Mouse (Mus musculus) heart, embryonic 15.5 days (tissue): ENCODE results near the gene Emx1. TPM values are rescaled to one million over a fixed set of nuclear protein-coding genes. Genes with fewer than 3 reads are reported as not detected.
"Not testable (repeated sequence)": the region's sequence is repeated elsewhere in the genome, so short reads cannot be mapped to it uniquely, and the experiment has no call there.

ENCODE experiments used
- ATAC-seq: fragments of 200-750 bp; cut with Nextera tagmentation; replicated peaks from 2 replicates; pipeline ENCODE4 v1.8.0; 2017; ENCODE audit warnings: low read depth, moderate TSS enrichment; ENCODE audit not compliant: insufficient number of reproducible peaks, insufficient read depth, low FRiP score
- H3K27ac ChIP-seq: fragments of 300-500 bp; sonication (generic); 2 replicates; pipeline ENCODE4 v1.5.1; 2015; ENCODE audit warnings: mild to moderate bottlenecking, inconsistent platforms
- H3K27me3 ChIP-seq: fragments of 300-500 bp; sonication (generic); 2 replicates; pipeline ENCODE4 v1.6.1; 2015; ENCODE audit warnings: inconsistent platforms
- H3K36me3 ChIP-seq: fragments of 300-500 bp; sonication (generic); 2 replicates; pipeline ENCODE4 v1.6.1; 2015; ENCODE audit warnings: mild to moderate bottlenecking, inconsistent platforms
- H3K4me1 ChIP-seq: fragments of 300-500 bp; sonication (generic); replicated peaks from 2 replicates; pipeline ENCODE4 v1.6.1; 2015; ENCODE audit warnings: inconsistent platforms
- H3K4me2 ChIP-seq: fragments of 300-500 bp; sonication (generic); 2 replicates; pipeline ENCODE4 v1.6.1; 2015; ENCODE audit warnings: inconsistent platforms, mild to moderate bottlenecking, moderate library complexity
- H3K4me3 ChIP-seq: fragments of 300-500 bp; sonication (generic); 2 replicates; pipeline ENCODE4 v1.5.1; 2015; ENCODE audit warnings: mild to moderate bottlenecking, inconsistent platforms
- H3K9ac ChIP-seq: fragments of 300-500 bp; sonication (generic); 2 replicates; pipeline ENCODE4 v1.6.1; 2015; ENCODE audit warnings: mild to moderate bottlenecking, inconsistent platforms
- H3K9me3 ChIP-seq: fragments of 300-500 bp; sonication (generic); replicated peaks from 2 replicates; pipeline ENCODE4 v1.6.1; 2016; ENCODE audit warnings: inconsistent platforms
- WGBS: fragments of 180-500 bp; shearing (Covaris S2); methylation state at CpG from one replicate; pipeline ENCODE4 v1.1.7; 2015; ENCODE audit warnings: mixed read lengths; 5-methylcytosine and 5-hydroxymethylcytosine counted together
- polyA plus RNA-seq: library from polyadenylated mRNA; unstranded; fragments of >200 nt; fragmentation: Nextera tagmentation; extraction: Ambion mirVana; gene quantifications from 2 replicates; pipeline ENCODE4 v1.2.1, GENCODE M21; 2015

Gene Emx1
- polyA plus RNA-seq, 1 experiment from 2014 or later, result not detected

GRCm38 (mm10) chr6:85159092-85159760 is 28.0 kb upstream of the Emx1 start:
- not testable (repeated sequence) for H3K27me3 ChIP-seq, H3K4me3 ChIP-seq, H3K4me1 ChIP-seq, H3K9ac ChIP-seq, H3K36me3 ChIP-seq, H3K4me2 ChIP-seq, H3K9me3 ChIP-seq, H3K27ac ChIP-seq
- WGBS, result 27% methylated on average over 6 of the region's 6 CpGs
- ATAC-seq, result peak; percentile 22; the same call in 1 of the 2 replicates

GRCm38 (mm10) chr6:85160201-85160923 is 26.9 kb upstream of the Emx1 start:
- Histone ChIP-seq H3K4me3 (no peak overlapping the region), H3K9ac (no peak overlapping the region), H3K27ac (no peak overlapping the region), H3K4me2 (no peak overlapping the region), H3K36me3 (no peaks in the 10 kb centered on the region), H3K27me3 (peaks cover 6% of the 10 kb centered on the region), H3K4me1 (no peaks in the 10 kb centered on the region), H3K9me3 (no peaks in the 10 kb centered on the region)
- no peak for ATAC-seq
- WGBS, result 43% methylated on average over 4 of the region's 4 CpGs

GRCm38 (mm10) chr6:85165440-85165921 is 21.8 kb upstream of the Emx1 start:
- no peak overlapping the region for H3K9ac ChIP-seq
- H3K4me1 ChIP-seq, result no peaks in the 10 kb centered on the region
- peaks cover 24% of the 10 kb centered on the region for H3K27me3 ChIP-seq
- H3K4me2 ChIP-seq, result no peak overlapping the region
- H3K4me3 ChIP-seq, result no peak overlapping the region
- 48% methylated on average over 11 of the region's 11 CpGs for WGBS
- no peaks in the 10 kb centered on the region for H3K36me3 ChIP-seq
- ATAC-seq, result no peak
- H3K9me3 ChIP-seq, result no peaks in the 10 kb centered on the region
- no peak overlapping the region for H3K27ac ChIP-seq

- ATAC-seq, result no peak
- Histone ChIP-seq H3K36me3 (no peaks in the 10 kb centered on the region), H3K4me3 (no peak overlapping the region), H3K27ac (no peak overlapping the region), H3K4me1 (no peaks in the 10 kb centered on the region), H3K9ac (no peak overlapping the region), H3K27me3 (peaks cover 27% of the 10 kb centered on the region), H3K9me3 (no peaks in the 10 kb centered on the region), H3K4me2 (no peak overlapping the region)
- 51% methylated on average over 3 of the region's 3 CpGs for WGBS
These were observed 7.7 kb upstream of the Emx1 start for GRCm38 (mm10) chr6:85179569-85179968.

DNA sequence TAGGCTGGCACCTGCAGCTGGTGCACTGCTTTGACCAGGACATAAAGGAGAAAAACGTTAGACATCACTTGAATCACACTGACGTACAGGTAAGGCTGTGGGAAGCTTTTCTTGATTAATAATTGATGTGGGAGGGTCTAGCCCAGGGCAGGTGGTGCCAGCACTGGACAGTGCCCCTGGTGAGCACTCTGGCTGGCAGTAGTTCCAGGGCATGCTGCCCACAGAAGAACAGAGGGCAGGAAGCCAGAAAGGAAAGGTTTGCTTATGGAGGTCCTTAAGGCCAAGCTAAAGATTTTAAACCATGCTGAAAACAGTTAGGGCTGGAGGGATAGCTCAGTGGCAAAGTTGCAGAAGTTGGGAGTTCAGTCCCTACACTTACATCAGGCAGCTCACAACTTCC is 7.2 kb upstream of the Emx1 start:
- Histone ChIP-seq H3K9me3 (no peaks in the 10 kb centered on the region), H3K4me2 (no peak overlapping the region), H3K4me3 (no peak overlapping the region), H3K9ac (no peak overlapping the region), H3K27ac (no peak overlapping the region), H3K4me1 (no peaks in the 10 kb centered on the region), H3K36me3 (no peaks in the 10 kb centered on the region), H3K27me3 (peaks cover 26% of the 10 kb centered on the region)
- ATAC-seq, result no peak
- 48% methylated on average over 2 of the region's 2 CpGs for WGBS

DNA sequence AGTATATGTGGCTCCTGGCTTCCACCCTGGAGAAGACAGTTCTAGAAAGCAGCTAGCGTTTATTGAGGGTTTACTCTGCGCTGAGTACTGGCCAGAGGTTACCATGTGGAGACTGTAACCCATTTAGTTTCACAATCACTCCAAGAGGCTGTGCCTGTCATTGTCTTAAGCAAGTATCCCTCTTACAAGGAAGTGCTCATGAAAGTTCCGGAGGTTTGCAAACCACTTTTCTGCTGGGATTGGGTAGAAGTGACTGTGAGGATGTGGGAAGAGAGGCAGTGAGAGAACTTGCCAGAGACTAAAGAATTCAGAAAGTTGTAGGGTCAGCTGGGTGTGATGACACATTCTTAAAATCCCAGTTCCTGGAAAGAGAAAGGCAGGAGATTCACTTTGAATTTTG is 3.3 kb upstream of the Emx1 start:
- H3K27me3 ChIP-seq, result peaks cover 60% of the 10 kb centered on the region
- H3K9ac ChIP-seq, result no peak overlapping the region
- H3K36me3 ChIP-seq, result no peaks in the 10 kb centered on the region
- ATAC-seq, result no peak
- peaks cover 26% of the 10 kb centered on the region for H3K4me1 ChIP-seq
- no peak overlapping the region for H3K4me2 ChIP-seq
- WGBS, result 55% methylated on average over 3 of the region's 3 CpGs
- H3K27ac ChIP-seq, result no peak overlapping the region
- no peak overlapping the region for H3K4me3 ChIP-seq
- no peaks in the 10 kb centered on the region for H3K9me3 ChIP-seq

DNA sequence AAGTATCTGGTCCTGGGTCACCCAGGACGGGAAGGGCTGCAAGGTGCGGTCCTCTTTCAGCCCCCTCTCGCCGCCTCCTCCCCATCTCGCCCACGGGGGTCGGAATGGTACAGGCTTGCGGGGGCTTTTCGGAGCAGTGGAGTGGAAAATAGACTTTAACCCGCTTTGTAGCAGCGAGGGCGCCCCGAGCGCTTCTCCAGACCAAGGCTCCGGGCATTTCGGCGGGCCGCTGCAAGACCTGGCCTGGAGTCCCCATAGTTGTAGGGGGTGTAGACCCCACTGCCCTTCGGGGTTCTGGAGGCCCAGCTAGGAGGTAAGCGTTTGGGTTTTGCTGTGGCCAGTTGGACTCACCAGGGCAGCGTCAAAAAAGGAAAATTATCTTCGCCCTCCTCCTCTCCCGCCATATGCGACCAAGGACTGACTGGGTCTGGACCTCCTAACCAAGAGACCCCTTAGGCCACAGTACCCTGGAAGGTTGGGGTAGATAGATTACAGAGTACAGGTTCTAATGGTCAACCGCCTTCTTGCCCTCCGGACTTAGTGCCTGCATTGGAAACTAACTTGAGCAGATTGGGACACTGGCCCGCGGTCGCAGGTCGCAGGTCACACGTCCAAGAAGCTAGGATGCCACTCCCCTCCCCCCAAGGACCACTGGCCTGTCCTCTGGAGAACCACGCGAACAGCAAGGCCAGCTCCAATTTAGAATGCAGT is 1.1 kb upstream of the Emx1 start:
- Histone ChIP-seq H3K9ac (no peak overlapping the region), H3K27me3 (peaks cover 81% of the 10 kb centered on the region), H3K4me1 (peaks cover 39% of the 10 kb centered on the region), H3K27ac (no peak overlapping the region), H3K36me3 (no peaks in the 10 kb centered on the region), H3K9me3 (no peaks in the 10 kb centered on the region), H3K4me3 (peak overlapping the region; percentile 18; the same call in 1 of the 2 replicates), H3K4me2 (peak overlapping the region; percentile 39)
- WGBS, result 4% methylated on average over 33 of the region's 33 CpGs
- ATAC-seq, result no peak

DNA sequence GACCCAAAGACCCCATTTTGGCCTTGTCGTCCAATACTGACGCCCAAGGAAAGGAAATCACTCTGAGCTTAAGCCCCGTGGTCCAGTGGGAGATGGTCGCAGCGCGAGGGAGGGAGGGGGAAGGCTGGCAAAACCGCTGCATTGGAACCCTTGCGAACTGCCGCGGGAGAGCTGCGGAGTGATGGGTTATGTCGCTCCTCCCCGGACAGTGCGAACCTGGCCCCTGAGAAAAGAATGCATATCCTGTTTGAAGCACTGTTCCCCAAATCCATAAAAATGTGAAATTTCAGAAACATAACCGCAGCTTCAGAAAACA is 536 bp upstream of the Emx1 start:
- Histone ChIP-seq H3K4me1 (peaks cover 39% of the 10 kb centered on the region), H3K4me2 (no peak overlapping the region), H3K27ac (no peak overlapping the region), H3K4me3 (no peak overlapping the region), H3K36me3 (no peaks in the 10 kb centered on the region), H3K27me3 (peaks cover 84% of the 10 kb centered on the region), H3K9ac (no peak overlapping the region), H3K9me3 (no peaks in the 10 kb centered on the region)
- ATAC-seq, result no peak
- 1% methylated on average over 15 of the region's 15 CpGs for WGBS

DNA sequence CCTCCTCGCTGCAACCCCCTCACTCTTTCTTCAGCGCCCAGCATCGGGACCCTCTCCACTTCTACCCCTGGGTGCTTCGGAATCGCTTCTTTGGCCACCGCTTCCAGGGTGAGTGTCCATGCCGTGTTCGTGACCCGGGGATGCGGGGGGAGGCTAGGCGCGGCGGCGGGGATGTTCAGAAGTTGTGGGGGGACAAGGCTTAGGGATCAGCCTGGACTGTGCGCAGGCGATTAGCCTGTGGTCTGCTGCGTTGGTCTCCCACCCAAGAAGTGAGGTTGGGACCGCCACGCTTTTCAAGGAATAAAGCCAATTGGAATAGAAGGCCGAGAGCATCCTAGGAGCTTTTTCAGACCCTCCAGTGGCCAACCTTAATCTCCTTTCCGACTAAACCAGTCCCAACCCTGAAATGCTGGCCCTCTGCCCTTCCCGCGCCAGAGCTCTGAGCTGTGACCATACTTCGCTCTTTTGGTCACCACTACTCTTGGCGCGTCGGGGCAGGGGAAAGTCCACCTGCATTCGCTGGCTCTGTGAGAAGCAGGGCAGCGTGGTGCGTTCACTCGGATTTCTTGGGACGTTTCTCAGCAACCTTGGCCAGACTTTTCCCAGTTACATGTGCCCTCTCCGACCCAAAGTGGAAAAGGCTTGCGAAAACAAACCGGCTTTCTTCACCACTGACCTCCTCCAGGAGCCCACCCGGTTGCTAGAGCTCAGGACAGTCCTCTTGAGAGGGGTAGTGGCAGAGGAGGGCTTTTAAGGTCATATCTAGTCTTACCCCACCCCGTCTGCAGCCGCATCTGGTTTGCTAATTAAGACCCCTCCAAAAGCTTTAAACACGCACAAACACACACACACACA is 1.2 kb downstream of the Emx1 start:
- ATAC-seq, result no peak
- 2% methylated on average over 39 of the region's 39 CpGs for WGBS
- Histone ChIP-seq H3K9ac (no peak overlapping the region), H3K27me3 (peaks cover 94% of the 10 kb centered on the region), H3K4me3 (peak overlapping the region; percentile 48), H3K27ac (no peak overlapping the region), H3K9me3 (no peaks in the 10 kb centered on the region), H3K4me1 (peaks cover 39% of the 10 kb centered on the region), H3K4me2 (peak overlapping the region; percentile 80), H3K36me3 (no peaks in the 10 kb centered on the region)

DNA sequence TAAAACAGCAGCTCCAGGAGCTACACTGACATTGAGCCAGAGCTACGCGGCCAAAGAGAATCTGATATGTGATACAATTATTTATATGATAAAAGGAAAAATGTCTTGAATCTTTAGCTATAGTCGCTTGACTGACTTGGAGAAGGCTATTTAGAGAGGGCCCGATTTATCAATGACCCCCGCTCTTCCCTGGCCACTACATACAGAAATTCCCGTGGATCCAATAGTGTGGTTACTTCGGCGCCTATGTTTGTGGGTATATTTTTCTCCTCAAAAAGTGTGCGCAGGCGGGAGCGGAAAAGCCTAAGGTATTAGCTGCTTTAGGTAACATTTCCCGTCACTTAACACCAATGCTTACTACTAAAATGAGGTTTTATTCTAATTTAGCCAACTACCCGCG is 2.1 kb downstream of the Emx1 start:
- Histone ChIP-seq H3K4me3 (peak overlapping the region; percentile 47; the same call in 1 of the 2 replicates), H3K27ac (no peak overlapping the region), H3K9me3 (no peaks in the 10 kb centered on the region), H3K4me1 (peaks cover 42% of the 10 kb centered on the region), H3K9ac (no peak overlapping the region), H3K36me3 (no peaks in the 10 kb centered on the region), H3K27me3 (peaks cover 94% of the 10 kb centered on the region), H3K4me2 (peak overlapping the region; percentile 67; the same call in 1 of the 2 replicates)
- ATAC-seq, result no peak
- 9% methylated on average over 14 of the region's 14 CpGs for WGBS
